Mouse (Mus musculus) G1E (cell line): Measurements from ENCODE around the gene Nckap5.

Experiments
- CTCF ChIP-seq: IDR thresholded peaks from 2 replicates; pipeline ENCODE4 v1.5.1; 2012; ENCODE audit warnings: low read depth, low read length, inconsistent platforms, mixed read lengths
- GATA1 ChIP-seq: IDR thresholded peaks from 2 replicates; pipeline ENCODE4 v1.6.1; 2012; ENCODE audit warnings: borderline replicate concordance, low read length, inconsistent platforms, mixed read lengths
- GATA2 ChIP-seq: IDR thresholded peaks from 2 replicates; pipeline ENCODE4 v1.6.1; 2012; ENCODE audit warnings: low read depth, low read length, inconsistent platforms, borderline replicate concordance
- POLR2AphosphoS5 ChIP-seq: IDR thresholded peaks from 2 replicates; pipeline ENCODE4 v1.6.1; 2012; ENCODE audit warnings: low read depth, low read length, inconsistent platforms; ENCODE audit not compliant: insufficient replicate concordance
- TAL1 ChIP-seq: conservative IDR thresholded peaks from 2 replicates; pipeline ENCODE4 v1.6.1; 2012; ENCODE audit warnings: low read depth, low read length, inconsistent platforms, mixed read lengths

DNA sequence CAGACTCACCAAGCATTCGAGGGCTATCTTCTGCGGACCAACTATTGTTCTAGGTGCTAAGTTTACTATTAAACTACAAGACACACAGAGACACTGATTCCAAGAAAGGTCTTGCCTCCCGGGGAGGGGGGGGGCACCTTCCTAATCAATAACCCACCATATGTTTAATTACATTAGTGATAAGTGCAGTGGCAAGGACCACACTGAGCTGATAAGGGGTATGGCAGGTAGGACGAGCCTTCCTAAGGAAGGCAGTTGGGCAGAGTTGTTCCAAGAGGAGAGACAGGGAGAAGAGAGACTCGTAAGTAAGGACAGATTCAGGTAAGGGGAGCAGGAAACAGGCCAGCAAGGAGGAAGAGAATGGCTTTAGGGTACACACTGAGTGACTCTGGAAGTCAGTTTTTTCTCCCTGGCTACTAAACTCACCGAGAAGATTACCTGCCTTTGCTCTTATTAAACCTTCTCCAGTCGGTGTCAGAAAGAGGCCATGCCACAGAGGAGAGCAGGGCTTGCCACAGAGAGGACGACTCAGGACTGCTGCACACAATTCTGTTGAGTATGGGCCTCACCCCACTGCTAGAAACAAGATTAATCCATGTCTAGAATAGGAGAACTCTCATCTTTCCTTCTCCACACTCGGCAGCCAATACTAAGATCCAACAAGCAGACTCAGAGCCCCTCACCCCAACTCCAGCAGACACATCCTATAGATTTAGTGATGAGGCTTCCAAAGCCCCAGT, 104.8 kb downstream of the Nckap5 start:
- TF ChIP-seq CTCF (no peak), POLR2AphosphoS5 (no peak), GATA1 (no peak), TAL1 (no peak), GATA2 (no peak)
